Comparison of ENCODE assay signal across 16 mouse cellular contexts in genomic region chr8:90063291-90063690, GRCm38 (mm10).
A peak's percentile ranks its signal among the peaks of the same experiment; 100 is the strongest.
DNase-seq lines count a peak whose midpoint lies in the region; ATAC-seq and TF ChIP-seq lines count a peak whose summit lies in the region.
"Had no signal": no experiment of that assay in that cellular context is flagged by ENCODE, and none has a peak within 500 bp of the region (broad histone marks: within the 10 kb centered on the region; RNA-seq: fewer than 3 reads in every experiment).

No protein-coding gene starts in this region.

- TF ChIP-seq POLR2A in heart, adult 2 months (IDR thresholded peaks at IDR 0.05; ENCODE audit: insufficient read depth, low read depth, low read length) = no peak
- no peak for TF ChIP-seq POLR2A in CH12.LX (IDR thresholded peaks at IDR 0.05; ENCODE audit: low read depth, low read length)

- H3K4me1 ChIP-seq in heart, adult 2 months (ENCODE audit: control insufficient read depth, insufficient read depth, low read length) = no peaks in the 10 kb centered on the region
- peaks cover 4% of the 10 kb centered on the region; the same call in 1 of the 2 replicates for H3K4me1 ChIP-seq in heart, embryonic 12.5 days (replicated peaks)
- H3K4me1 ChIP-seq in CH12.LX (ENCODE audit: control insufficient read depth in 1 of 2, insufficient read depth in 2 of 2) = no peaks in the 10 kb centered on the region
- no peaks in the 10 kb centered on the region for H3K4me1 ChIP-seq in ES-E14 (ENCODE audit: control insufficient read depth in 2 of 2, insufficient read depth in 2 of 2, low read length in 2 of 2, poor library complexity in 1 of 2)
- H3K4me1 ChIP-seq in midbrain, embryonic 14.5 days (ENCODE audit: control insufficient read depth, insufficient read depth, low read length) = peaks cover 11% of the 10 kb centered on the region; the same call in 1 of the 2 replicates
- H3K4me1 ChIP-seq: limb, embryonic 15.5 days had no signal

- no peak overlapping the region for H3K4me2 ChIP-seq in heart, embryonic 12.5 days
- H3K4me2 ChIP-seq in CH12.LX (ENCODE audit: insufficient read depth, low read depth, poor library complexity, severe bottlenecking) = no peak overlapping the region
- H3K4me2 ChIP-seq in midbrain, embryonic 14.5 days (ENCODE audit: low read length) = no peak overlapping the region
- H3K4me2 ChIP-seq: embryonic facial prominence, embryonic 12.5 days; hindbrain, embryonic 13.5 days; limb, embryonic 15.5 days; lung, embryonic 15.5 days; neural tube, embryonic 12.5 days had no signal

- intact Hi-C loops in heart, adult 2 months (cut with DNase I) = no loop called here

- no peak overlapping the region for H3K4me3 ChIP-seq in heart, adult 2 months
- no peak overlapping the region for H3K4me3 ChIP-seq in heart, embryonic 12.5 days
- no peak overlapping the region for H3K4me3 ChIP-seq in layer of hippocampus, adult 2 months
- no peak overlapping the region for H3K4me3 ChIP-seq in CH12.LX (replicated peaks in 1 of 3; ENCODE audit: low read depth in 2 of 3, low read length in 2 of 3, poor library complexity in 1 of 3)
- no peak overlapping the region for H3K4me3 ChIP-seq in ES-E14 (ENCODE audit: insufficient read depth in 1 of 2, low read depth in 1 of 2, low read length in 2 of 2, poor library complexity in 1 of 2, severe bottlenecking in 1 of 2)
- H3K4me3 ChIP-seq in midbrain, embryonic 14.5 days (replicated peaks; ENCODE audit: low read depth, low read length) = no peak overlapping the region
- H3K4me3 ChIP-seq: embryonic facial prominence, embryonic 12.5 days; hindbrain, embryonic 13.5 days; limb, embryonic 15.5 days; lung, embryonic 15.5 days; neural tube, embryonic 12.5 days had no signal

- H3K9me3 ChIP-seq in heart, embryonic 12.5 days (replicated peaks) = no peaks in the 10 kb centered on the region
- no peaks in the 10 kb centered on the region for H3K9me3 ChIP-seq in CH12.LX (replicated peaks; ENCODE audit: low read length)
- H3K9me3 ChIP-seq in ES-E14 (ENCODE audit: control insufficient read depth, insufficient read depth, low read depth, low read length) = no peaks in the 10 kb centered on the region
- H3K9me3 ChIP-seq in midbrain, embryonic 14.5 days (ENCODE audit: control insufficient read depth, low read length) = no peaks in the 10 kb centered on the region
- H3K9me3 ChIP-seq: embryonic facial prominence, embryonic 12.5 days; hindbrain, embryonic 13.5 days; limb, embryonic 15.5 days; lung, embryonic 15.5 days; neural tube, embryonic 12.5 days had no signal

- TF ChIP-seq EP300 in heart, adult 2 months (IDR thresholded peaks at IDR 0.05; ENCODE audit: insufficient read depth, low read depth, low read length) = no peak
- TF ChIP-seq EP300 in CH12.LX (IDR thresholded peaks at IDR 0.05; ENCODE audit: low read length) = no peak

- H3K79me2 ChIP-seq in heart, adult 2 months (replicated peaks; ENCODE audit: control insufficient read depth, insufficient read depth, low read length) = no peaks in the 10 kb centered on the region
- no peaks in the 10 kb centered on the region for H3K79me2 ChIP-seq in CH12.LX (replicated peaks; ENCODE audit: control insufficient read depth, extremely low read depth, insufficient read depth, poor library complexity, severe bottlenecking)

- no peaks in the 10 kb centered on the region for H3K36me3 ChIP-seq in heart, adult 2 months (ENCODE audit: control insufficient read depth, insufficient read depth, low read length)
- H3K36me3 ChIP-seq in heart, embryonic 12.5 days = no peaks in the 10 kb centered on the region
- H3K36me3 ChIP-seq in CH12.LX (replicated peaks in 1 of 2; ENCODE audit: control insufficient read depth in 1 of 2, insufficient read depth in 1 of 2, low read length in 1 of 2) (no peaks in the 10 kb centered on the region), ES-E14 (ENCODE audit: control insufficient read depth, insufficient read depth, low read length, poor library complexity, severe bottlenecking) (no peaks in the 10 kb centered on the region)
- H3K36me3 ChIP-seq in midbrain, embryonic 14.5 days (ENCODE audit: control insufficient read depth, insufficient read depth, low read length) = no peaks in the 10 kb centered on the region
- H3K36me3 ChIP-seq: embryonic facial prominence, embryonic 12.5 days; hindbrain, embryonic 13.5 days; limb, embryonic 15.5 days; lung, embryonic 15.5 days; neural tube, embryonic 12.5 days had no signal

- H3K27ac ChIP-seq in heart, adult 2 months = no peak overlapping the region
- H3K27ac ChIP-seq in heart, embryonic 12.5 days (ENCODE audit: poor library complexity, severe bottlenecking) = no peak overlapping the region
- no peak overlapping the region for H3K27ac ChIP-seq in layer of hippocampus, adult 2 months
- no peak overlapping the region for H3K27ac ChIP-seq in CH12.LX (ENCODE audit: insufficient read depth, low read depth)
- H3K27ac ChIP-seq in ES-E14 (ENCODE audit: insufficient read depth, low read depth, low read length, poor library complexity, severe bottlenecking) = no peak overlapping the region
- H3K27ac ChIP-seq in midbrain, embryonic 14.5 days (replicated peaks; ENCODE audit: low read depth, low read length) = no peak overlapping the region
- H3K27ac ChIP-seq: embryonic facial prominence, embryonic 12.5 days; hindbrain, embryonic 13.5 days; limb, embryonic 15.5 days; lung, embryonic 15.5 days; neural tube, embryonic 12.5 days had no signal

- ATAC-seq in heart, embryonic 12.5 days (ENCODE audit: insufficient number of reproducible peaks, low FRiP score) = no peak
- ATAC-seq in midbrain, embryonic 14.5 days (ENCODE audit: low FRiP score, low TSS enrichment) = no peak

- DNase-seq in heart, adult 2 months = no peak
- DNase-seq in layer of hippocampus, adult 2 months (ENCODE audit: low spot score in 2 of 2) = no peak
- DNase-seq in layer of hippocampus, postnatal 10 days (ENCODE audit: low spot score in 2 of 2) = no peak
- DNase-seq in CH12.LX (ENCODE audit: extremely low read depth) (peak; percentile 11), ES-E14 (ENCODE audit: low read depth, low spot score) (peak; percentile 11), MN1 (ENCODE audit: low spot score) (no peak)
- DNase-seq in midbrain, embryonic 14.5 days = no peak
- DNase-seq: adrenal gland, adult 2 months; cerebellum, adult 9-10 months; gastrocnemius, postnatal 36 days had no signal

- no peak; the same call in none of the 2 replicates for TF ChIP-seq RAD21 in CH12.LX (IDR thresholded peaks at IDR 0.05; ENCODE audit: low read depth, low read length)

- in situ Hi-C loops in CH12.LX (cut with MboI; ENCODE audit: low pct_ligation_motif_present, low pct_unique_long_range_greater_than_20kb, low sequenced_read_pairs) (no loop called here), ES-E14 (cut with MboI; ENCODE audit: low sequenced_read_pairs in 2 of 2, unreplicated experiment in 2 of 2) (no loop called here)

- dilution Hi-C loops in CH12.LX (cut with MboI; ENCODE audit: extremely low pct_ligation_motif_present, extremely low pct_unique_long_range_greater_than_20kb, low sequenced_read_pairs) = no loop called here

- no peak overlapping the region for H3K9ac ChIP-seq in heart, adult 2 months (ENCODE audit: low read depth, low read length)
- no peak overlapping the region for H3K9ac ChIP-seq in heart, embryonic 12.5 days
- no peak overlapping the region for H3K9ac ChIP-seq in CH12.LX (ENCODE audit: insufficient read depth, low read depth)
- H3K9ac ChIP-seq in ES-E14 (ENCODE audit: insufficient read depth, low read depth, low read length, poor library complexity, severe bottlenecking) = no peak overlapping the region
- H3K9ac ChIP-seq in midbrain, embryonic 14.5 days (replicated peaks; ENCODE audit: low read length) = no peak overlapping the region
- H3K9ac ChIP-seq: embryonic facial prominence, embryonic 12.5 days; hindbrain, embryonic 13.5 days; limb, embryonic 15.5 days; lung, embryonic 15.5 days; neural tube, embryonic 12.5 days had no signal

- no peaks in the 10 kb centered on the region for H3K27me3 ChIP-seq in heart, adult 2 months (ENCODE audit: control insufficient read depth, insufficient read depth, low read length)
- no peaks in the 10 kb centered on the region for H3K27me3 ChIP-seq in heart, embryonic 12.5 days (replicated peaks)
- H3K27me3 ChIP-seq in CH12.LX (replicated peaks) = no peaks in the 10 kb centered on the region
- no peaks in the 10 kb centered on the region for H3K27me3 ChIP-seq in midbrain, embryonic 14.5 days (ENCODE audit: control insufficient read depth, insufficient read depth, low read length)
- H3K27me3 ChIP-seq: embryonic facial prominence, embryonic 12.5 days; hindbrain, embryonic 13.5 days; limb, embryonic 15.5 days; lung, embryonic 15.5 days; neural tube, embryonic 12.5 days had no signal

- peak; percentile 43 for TF ChIP-seq CTCF in heart, adult 2 months (IDR thresholded peaks at IDR 0.05)
- peak; percentile 59 for TF ChIP-seq CTCF in layer of hippocampus, adult 2 months (conservative IDR thresholded peaks at IDR 0.05)
- no peak; a peak in 1 of 4 replicates for TF ChIP-seq CTCF in CH12.LX (conservative IDR thresholded peaks at IDR 0.05 in 1 of 2, IDR thresholded peaks at IDR 0.05 in 1 of 2; ENCODE audit: low read depth in 2 of 2, low read length in 2 of 2)

- WGBS in heart, adult 2 months = 89% methylated on average over 1 of the region's 1 CpGs
- WGBS in heart, embryonic 12.5 days = 94% methylated on average over 1 of the region's 1 CpGs
- 100% methylated on average over 1 of the region's 1 CpGs for WGBS in midbrain, embryonic 14.5 days

TF ChIP-seq in CH12.LX, 34 proteins besides CTCF, POLR2A, EP300 and RAD21:
- TF ChIP-seq JUN (IDR thresholded peaks at IDR 0.05; ENCODE audit: insufficient read depth, low read depth, low read length) = no peak

TF ChIP-seq in ES-E14, 5 proteins besides CTCF, POLR2A, EP300 and RAD21:
- TF ChIP-seq CHD2 (IDR thresholded peaks at IDR 0.05; ENCODE audit: low read depth, low read length) = no peak
- peak; percentile 38; the same call in 1 of the 2 replicates for TF ChIP-seq ZC3H11A (IDR thresholded peaks at IDR 0.05; ENCODE audit: borderline replicate concordance, low read depth, low read length)

Comparison
In these comparisons a context has a peak if more than half of its experiments do, and no peak if none do; other contexts are left out.
1. DNase-seq: peak in CH12.LX (single experiment) and ES-E14 (single experiment); none in heart, adult 2 months (0 of 2), layer of hippocampus, adult 2 months (0 of 2), layer of hippocampus, postnatal 10 days (0 of 2), midbrain, embryonic 14.5 days (single experiment) and MN1 (single experiment).
2. CTCF ChIP-seq: peak in heart, adult 2 months (single experiment) and layer of hippocampus, adult 2 months (single experiment); none in CH12.LX (0 of 2).